Mouse (Mus musculus): ENCODE measurements around the gene Snx14. TPM values are rescaled to one million over a fixed set of nuclear protein-coding genes. Genes with fewer than 3 reads are reported as not detected.

Gene Snx14
- polyA plus RNA-seq, 1 experiment from 2014 or later: 43.4 TPM

- H3K27ac ChIP-seq (ENCODE audit: low read length): no peak overlapping the region
- H3K9ac ChIP-seq (ENCODE audit: low read depth, low read length): no peak overlapping the region
- H3K27me3 ChIP-seq (ENCODE audit: control insufficient read depth, insufficient read depth, low read depth, low read length): no peaks in the 10 kb centered on the region
- WGBS: 93% methylated on average over 6 of the region's 6 CpGs
- no peaks in the 10 kb centered on the region for H3K4me1 ChIP-seq (ENCODE audit: control insufficient read depth, insufficient read depth, low read length)
- no peak for ATAC-seq
- no peak overlapping the region for H3K4me2 ChIP-seq (ENCODE audit: low read length)
- peaks cover 11% of the 10 kb centered on the region for H3K36me3 ChIP-seq (ENCODE audit: control insufficient read depth, insufficient read depth, low read length)
- H3K9me3 ChIP-seq (replicated peaks; ENCODE audit: control insufficient read depth, low read length, poor library complexity, severe bottlenecking): no peaks in the 10 kb centered on the region
- no peak overlapping the region for H3K4me3 ChIP-seq (ENCODE audit: low read depth, low read length)
Observed at GRCm38 (mm10) chr9:88404515-88404914, 34.2 kb downstream of the Snx14 start.

- no peaks in the 10 kb centered on the region for H3K4me1 ChIP-seq (ENCODE audit: control insufficient read depth, insufficient read depth, low read length)
- H3K27ac ChIP-seq (ENCODE audit: low read length): no peak overlapping the region
Observed at GRCm38 (mm10) chr9:88404088-88404487, 34.7 kb downstream of the Snx14 start.

GRCm38 (mm10) chr9:88398461-88398860 lies 40.3 kb downstream of the Snx14 start:
- H3K9ac ChIP-seq (ENCODE audit: low read depth, low read length): no peak overlapping the region
- no peak overlapping the region for H3K4me2 ChIP-seq (ENCODE audit: low read length)
- no peak overlapping the region for H3K27ac ChIP-seq (ENCODE audit: low read length)
- H3K27me3 ChIP-seq (ENCODE audit: control insufficient read depth, insufficient read depth, low read depth, low read length): no peaks in the 10 kb centered on the region
- peaks cover 11% of the 10 kb centered on the region for H3K36me3 ChIP-seq (ENCODE audit: control insufficient read depth, insufficient read depth, low read length)
- no peak for ATAC-seq
- no peak overlapping the region for H3K4me3 ChIP-seq (ENCODE audit: low read depth, low read length)
- 82% methylated on average over 1 of the region's 1 CpGs for WGBS
- H3K9me3 ChIP-seq (replicated peaks; ENCODE audit: control insufficient read depth, low read length, poor library complexity, severe bottlenecking): no peaks in the 10 kb centered on the region
- no peaks in the 10 kb centered on the region for H3K4me1 ChIP-seq (ENCODE audit: control insufficient read depth, insufficient read depth, low read length)

More at GRCm38 (mm10) chr9:88404088-88404487, 34.7 kb downstream of the Snx14 start:
- H3K4me3 ChIP-seq (ENCODE audit: low read depth, low read length): no peak overlapping the region
- WGBS: 72% methylated on average over 10 of the region's 10 CpGs
- no peak overlapping the region for H3K9ac ChIP-seq (ENCODE audit: low read depth, low read length)
- H3K4me2 ChIP-seq (ENCODE audit: low read length): no peak overlapping the region
- peaks cover 8% of the 10 kb centered on the region for H3K36me3 ChIP-seq (ENCODE audit: control insufficient read depth, insufficient read depth, low read length)
- ATAC-seq: no peak
- H3K9me3 ChIP-seq (replicated peaks; ENCODE audit: control insufficient read depth, low read length, poor library complexity, severe bottlenecking): no peaks in the 10 kb centered on the region
- no peaks in the 10 kb centered on the region for H3K27me3 ChIP-seq (ENCODE audit: control insufficient read depth, insufficient read depth, low read depth, low read length)

GRCm38 (mm10) chr9:88394852-88395251 lies 43.9 kb downstream of the Snx14 start:
- Histone ChIP-seq H3K36me3 (ENCODE audit: control insufficient read depth, insufficient read depth, low read length) (peaks cover 22% of the 10 kb centered on the region), H3K4me2 (ENCODE audit: low read length) (no peak overlapping the region), H3K27me3 (ENCODE audit: control insufficient read depth, insufficient read depth, low read depth, low read length) (no peaks in the 10 kb centered on the region), H3K9ac (ENCODE audit: low read depth, low read length) (no peak overlapping the region), H3K4me3 (ENCODE audit: low read depth, low read length) (no peak overlapping the region), H3K4me1 (ENCODE audit: control insufficient read depth, insufficient read depth, low read length) (no peaks in the 10 kb centered on the region), H3K27ac (ENCODE audit: low read length) (no peak overlapping the region), H3K9me3 (replicated peaks; ENCODE audit: control insufficient read depth, low read length, poor library complexity, severe bottlenecking) (no peaks in the 10 kb centered on the region)
- ATAC-seq: no peak
- 81% methylated on average over 8 of the region's 8 CpGs for WGBS

GRCm38 (mm10) chr9:88388826-88389225 lies 49.9 kb downstream of the Snx14 start:
- H3K27me3 ChIP-seq (ENCODE audit: control insufficient read depth, insufficient read depth, low read depth, low read length): no peaks in the 10 kb centered on the region
- no peak for ATAC-seq
- H3K36me3 ChIP-seq (ENCODE audit: control insufficient read depth, insufficient read depth, low read length): peaks cover 28% of the 10 kb centered on the region
- H3K9me3 ChIP-seq (replicated peaks; ENCODE audit: control insufficient read depth, low read length, poor library complexity, severe bottlenecking): no peaks in the 10 kb centered on the region
- no peak overlapping the region for H3K4me3 ChIP-seq (ENCODE audit: low read depth, low read length)
- no peak overlapping the region for H3K27ac ChIP-seq (ENCODE audit: low read length)
- no peak overlapping the region for H3K9ac ChIP-seq (ENCODE audit: low read depth, low read length)
- 49% methylated on average over 5 of the region's 5 CpGs for WGBS
- H3K4me2 ChIP-seq (ENCODE audit: low read length): no peak overlapping the region
- H3K4me1 ChIP-seq (ENCODE audit: control insufficient read depth, insufficient read depth, low read length): no peaks in the 10 kb centered on the region

- H3K4me1 ChIP-seq (ENCODE audit: control insufficient read depth, insufficient read depth, low read length): no peaks in the 10 kb centered on the region
- no peaks in the 10 kb centered on the region for H3K27me3 ChIP-seq (ENCODE audit: control insufficient read depth, insufficient read depth, low read depth, low read length)
- H3K9ac ChIP-seq (ENCODE audit: low read depth, low read length): no peak overlapping the region
- H3K4me2 ChIP-seq (ENCODE audit: low read length): no peak overlapping the region
- H3K4me3 ChIP-seq (ENCODE audit: low read depth, low read length): no peak overlapping the region
- 79% methylated on average over 1 of the region's 1 CpGs for WGBS
- H3K9me3 ChIP-seq (replicated peaks; ENCODE audit: control insufficient read depth, low read length, poor library complexity, severe bottlenecking): no peaks in the 10 kb centered on the region
- ATAC-seq: no peak
- no peak overlapping the region for H3K27ac ChIP-seq (ENCODE audit: low read length)
- H3K36me3 ChIP-seq (ENCODE audit: control insufficient read depth, insufficient read depth, low read length): peaks cover 14% of the 10 kb centered on the region
Observed at GRCm38 (mm10) chr9:88380542-88380941, 58.2 kb downstream of the Snx14 start.

GRCm38 (mm10) chr9:88380076-88380475 lies 58.7 kb downstream of the Snx14 start:
- Histone ChIP-seq H3K4me1 (ENCODE audit: control insufficient read depth, insufficient read depth, low read length) (no peaks in the 10 kb centered on the region), H3K4me3 (ENCODE audit: low read depth, low read length) (no peak overlapping the region), H3K27me3 (ENCODE audit: control insufficient read depth, insufficient read depth, low read depth, low read length) (no peaks in the 10 kb centered on the region), H3K9me3 (replicated peaks; ENCODE audit: control insufficient read depth, low read length, poor library complexity, severe bottlenecking) (no peaks in the 10 kb centered on the region), H3K27ac (ENCODE audit: low read length) (no peak overlapping the region), H3K4me2 (ENCODE audit: low read length) (no peak overlapping the region), H3K9ac (ENCODE audit: low read depth, low read length) (no peak overlapping the region), H3K36me3 (ENCODE audit: control insufficient read depth, insufficient read depth, low read length) (peaks cover 14% of the 10 kb centered on the region)
- 83% methylated on average over 7 of the region's 7 CpGs for WGBS
- ATAC-seq: no peak

- Histone ChIP-seq H3K27me3 (ENCODE audit: control insufficient read depth, insufficient read depth, low read depth, low read length) (no peaks in the 10 kb centered on the region), H3K4me3 (ENCODE audit: low read depth, low read length) (no peak overlapping the region), H3K4me2 (ENCODE audit: low read length) (no peak overlapping the region), H3K27ac (ENCODE audit: low read length) (no peak overlapping the region), H3K9me3 (replicated peaks; ENCODE audit: control insufficient read depth, low read length, poor library complexity, severe bottlenecking) (no peaks in the 10 kb centered on the region), H3K9ac (ENCODE audit: low read depth, low read length) (no peak overlapping the region), H3K4me1 (ENCODE audit: control insufficient read depth, insufficient read depth, low read length) (no peaks in the 10 kb centered on the region), H3K36me3 (ENCODE audit: control insufficient read depth, insufficient read depth, low read length) (peaks cover 18% of the 10 kb centered on the region)
- WGBS: 78% methylated on average over 3 of the region's 3 CpGs
- no peak for ATAC-seq
Observed at GRCm38 (mm10) chr9:88379057-88379456, 59.7 kb downstream of the Snx14 start.

GRCm38 (mm10) chr9:88377483-88377882 lies 61.3 kb downstream of the Snx14 start:
- H3K9ac ChIP-seq (ENCODE audit: low read depth, low read length): no peak overlapping the region
- H3K27me3 ChIP-seq (ENCODE audit: control insufficient read depth, insufficient read depth, low read depth, low read length): no peaks in the 10 kb centered on the region
- ATAC-seq: no peak
- H3K27ac ChIP-seq (ENCODE audit: low read length): no peak overlapping the region
- H3K4me2 ChIP-seq (ENCODE audit: low read length): no peak overlapping the region
- H3K36me3 ChIP-seq (ENCODE audit: control insufficient read depth, insufficient read depth, low read length): peaks cover 13% of the 10 kb centered on the region
- 81% methylated on average over 5 of the region's 5 CpGs for WGBS
- no peak overlapping the region for H3K4me3 ChIP-seq (ENCODE audit: low read depth, low read length)
- H3K9me3 ChIP-seq (replicated peaks; ENCODE audit: control insufficient read depth, low read length, poor library complexity, severe bottlenecking): no peaks in the 10 kb centered on the region
- no peaks in the 10 kb centered on the region for H3K4me1 ChIP-seq (ENCODE audit: control insufficient read depth, insufficient read depth, low read length)
